Mouse (Mus musculus) small intestine, adult 2 months (tissue): ENCODE measurements around the gene Gm11595. TPM values are rescaled to one million over a fixed set of nuclear protein-coding genes. Genes with fewer than 3 reads are reported as not detected.
"Not testable (repeated sequence)": the region's sequence is repeated elsewhere in the genome, so short reads cannot be mapped to it uniquely, and the experiment has no call there.

ENCODE experiments used
- H3K27ac ChIP-seq: fragments of 200-500 bp; 2 replicates; pipeline ENCODE4 v1.5.1; 2012; ENCODE audit warnings: low read depth, low read length, control low read depth, inconsistent platforms; ENCODE audit not compliant: insufficient read depth
- H3K27me3 ChIP-seq: fragments of 200-500 bp; 2 replicates; pipeline ENCODE4 v1.6.1; 2012; ENCODE audit warnings: mild to moderate bottlenecking, moderate library complexity, low read length, inconsistent platforms; ENCODE audit not compliant: control insufficient read depth, insufficient read depth
- H3K36me3 ChIP-seq: fragments of 200-500 bp; 2 replicates; pipeline ENCODE4 v1.6.1; 2012; ENCODE audit warnings: mild to moderate bottlenecking, low read length, control low read depth, inconsistent platforms; ENCODE audit not compliant: control insufficient read depth, insufficient read depth
- H3K4me1 ChIP-seq: fragments of 200-500 bp; 2 replicates; pipeline ENCODE4 v1.6.1; 2012; ENCODE audit warnings: low read length, inconsistent platforms, mixed read lengths; ENCODE audit not compliant: control insufficient read depth, insufficient read depth, insufficient read length
- H3K4me3 ChIP-seq: fragments of 200-500 bp; 2 replicates; pipeline ENCODE4 v1.5.1; 2012; ENCODE audit warnings: low read depth, mild to moderate bottlenecking, control low read depth, inconsistent platforms, low read length, moderate library complexity
- CTCF ChIP-seq: fragments of 200-500 bp; IDR thresholded peaks from 2 replicates; pipeline ENCODE4 v1.5.1; 2012; ENCODE audit warnings: low read depth, mild to moderate bottlenecking, control low read depth, inconsistent platforms, low read length, moderate library complexity, mixed read lengths; ENCODE audit not compliant: insufficient replicate concordance, insufficient read length; ENCODE audit errors: extremely low read depth
- POLR2A ChIP-seq: fragments of 200-500 bp; IDR thresholded peaks from 2 replicates; pipeline ENCODE4 v1.6.1; 2012; ENCODE audit warnings: low read depth, mild to moderate bottlenecking, control low read depth, inconsistent platforms, low read length, moderate library complexity
- WGBS: fragments of 180-500 bp; shearing (Covaris S2); methylation state at CpG from one replicate; pipeline ENCODE4 v1.1.7; 2018; 5-methylcytosine and 5-hydroxymethylcytosine counted together
- polyA plus RNA-seq: library from polyadenylated mRNA; depleted of rRNA; stranded (reverse); fragments of >200 nt; gene quantifications from 2 replicates; pipeline ENCODE4 v1.2.3, GENCODE M21; 2012; rRNA removed

The Gm11595 gene
- not detected in 2 replicates for polyA plus RNA-seq

DNA sequence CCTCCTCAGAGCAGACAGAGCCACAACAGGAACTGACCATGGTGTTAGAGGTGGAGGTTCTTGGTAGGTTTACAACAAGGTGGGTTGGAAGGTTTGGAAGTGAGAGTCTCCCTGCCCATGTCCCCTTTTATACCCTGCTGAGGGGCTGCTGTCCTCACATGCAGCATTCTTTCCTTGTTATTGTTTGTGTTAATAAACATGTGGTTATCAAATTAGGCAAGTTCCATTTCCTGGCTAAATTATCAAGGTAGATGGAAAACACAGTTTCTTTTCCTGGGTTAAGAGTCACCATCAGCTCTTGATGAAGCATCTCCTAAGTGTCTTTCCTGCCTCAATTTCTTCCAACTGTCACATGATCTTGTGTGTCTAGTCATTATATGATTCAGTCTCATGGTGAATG lies at the start of gene Gm11595:
TSS of gene Gm11595 (minus strand) at position 101 of the 400 bp plus-strand sequence.
- H3K4me1 ChIP-seq, H3K36me3 ChIP-seq, H3K4me3 ChIP-seq, H3K27ac ChIP-seq, H3K27me3 ChIP-seq: not testable (repeated sequence)

DNA sequence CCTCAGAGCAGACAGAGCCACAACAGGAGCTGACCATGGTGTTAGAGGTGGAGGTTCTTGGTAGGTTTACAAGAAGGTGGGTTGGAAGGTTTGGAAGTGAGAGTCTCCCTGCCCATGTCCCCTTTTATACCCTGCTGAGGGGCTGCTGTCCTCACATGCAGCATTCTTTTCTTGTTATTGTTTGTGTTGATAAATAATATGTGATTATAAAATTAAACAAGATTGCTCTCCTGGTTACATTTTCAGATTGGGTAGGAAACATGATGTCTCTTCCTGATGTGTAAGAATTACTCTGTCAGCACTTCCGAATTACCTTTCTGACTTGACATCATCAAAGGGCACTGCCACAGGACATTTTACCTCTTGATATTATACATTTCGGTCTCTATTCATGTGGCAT lies 42.9 kb upstream of the Gm11595 start, which contains the start of gene Gm11564:
TSS of gene Gm11564 (minus strand) at position 101 of the 400 bp plus-strand sequence.
- H3K27ac ChIP-seq, H3K36me3 ChIP-seq, H3K27me3 ChIP-seq, H3K4me3 ChIP-seq, H3K4me1 ChIP-seq: not testable (repeated sequence)
- WGBS: 78% methylated on average over 2 of the region's 2 CpGs

DNA sequence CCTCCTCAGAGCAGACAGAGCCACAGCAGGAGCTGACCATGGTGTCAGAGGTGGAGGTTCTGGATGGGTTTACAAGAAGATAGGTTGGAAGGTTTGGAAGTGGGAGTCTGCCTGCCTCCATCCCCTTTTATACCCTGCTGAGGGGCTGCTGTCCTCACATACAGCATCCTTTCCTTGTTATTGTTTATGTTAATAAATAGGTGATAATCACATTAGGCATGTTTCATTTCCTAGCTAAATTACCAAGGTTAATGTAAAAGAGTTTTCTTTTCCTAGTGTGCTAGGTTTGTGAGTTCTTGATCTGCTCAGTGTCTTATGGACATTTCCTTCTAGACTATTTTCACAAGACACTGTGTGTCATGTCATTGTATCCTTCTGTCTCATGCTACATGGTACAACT lies 37.1 kb upstream of the Gm11595 start, which contains the start of gene Krtap4-13:
TSS of gene Krtap4-13 (minus strand) at position 101 of the 400 bp plus-strand sequence.
- not testable (repeated sequence) for H3K4me1 ChIP-seq, H3K36me3 ChIP-seq, H3K4me3 ChIP-seq, H3K27ac ChIP-seq, H3K27me3 ChIP-seq

DNA sequence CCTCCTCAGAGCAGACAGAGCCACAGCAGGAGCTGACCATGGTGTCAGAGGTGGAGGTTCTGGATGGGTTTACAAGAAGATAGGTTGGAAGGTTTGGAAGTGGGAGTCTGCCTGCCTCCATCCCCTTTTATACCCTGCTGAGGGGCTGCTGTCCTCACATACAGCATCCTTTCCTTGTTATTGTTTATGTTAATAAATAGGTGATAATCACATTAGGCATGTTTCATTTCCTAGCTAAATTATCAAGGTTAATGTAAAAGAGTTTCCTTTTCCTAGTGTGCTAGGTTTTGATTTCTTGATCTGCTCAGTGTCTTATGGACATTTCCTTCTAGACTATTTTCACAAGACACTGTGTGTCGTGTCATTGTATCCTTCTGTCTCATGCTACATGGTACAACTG lies 31.6 kb upstream of the Gm11595 start, which contains the start of gene Gm11554:
TSS of gene Gm11554 (minus strand) at position 101 of the 400 bp plus-strand sequence.
- H3K36me3 ChIP-seq, H3K4me1 ChIP-seq, H3K27ac ChIP-seq, H3K27me3 ChIP-seq, H3K4me3 ChIP-seq: not testable (repeated sequence)
- WGBS: no CpG with 5 or more reads among the region's 1 CpGs

DNA sequence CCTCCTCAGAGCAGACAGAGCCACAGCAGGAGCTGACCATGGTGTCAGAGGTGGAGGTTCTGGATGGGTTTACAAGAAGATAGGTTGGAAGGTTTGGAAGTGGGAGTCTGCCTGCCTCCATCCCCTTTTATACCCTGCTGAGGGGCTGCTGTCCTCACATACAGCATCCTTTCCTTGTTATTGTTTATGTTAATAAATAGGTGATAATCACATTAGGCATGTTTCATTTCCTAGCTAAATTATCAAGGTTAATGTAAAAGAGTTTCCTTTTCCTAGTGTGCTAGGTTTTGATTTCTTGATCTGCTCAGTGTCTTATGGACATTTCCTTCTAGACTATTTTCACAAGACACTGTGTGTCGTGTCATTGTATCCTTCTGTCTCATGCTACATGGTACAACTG lies 26.1 kb upstream of the Gm11595 start, which contains the start of gene Gm11569:
TSS of gene Gm11569 (minus strand) at position 101 of the 400 bp plus-strand sequence.
- not testable (repeated sequence) for H3K36me3 ChIP-seq, H3K4me3 ChIP-seq, H3K27me3 ChIP-seq, H3K4me1 ChIP-seq, H3K27ac ChIP-seq
- WGBS: no CpG with 5 or more reads among the region's 1 CpGs

DNA sequence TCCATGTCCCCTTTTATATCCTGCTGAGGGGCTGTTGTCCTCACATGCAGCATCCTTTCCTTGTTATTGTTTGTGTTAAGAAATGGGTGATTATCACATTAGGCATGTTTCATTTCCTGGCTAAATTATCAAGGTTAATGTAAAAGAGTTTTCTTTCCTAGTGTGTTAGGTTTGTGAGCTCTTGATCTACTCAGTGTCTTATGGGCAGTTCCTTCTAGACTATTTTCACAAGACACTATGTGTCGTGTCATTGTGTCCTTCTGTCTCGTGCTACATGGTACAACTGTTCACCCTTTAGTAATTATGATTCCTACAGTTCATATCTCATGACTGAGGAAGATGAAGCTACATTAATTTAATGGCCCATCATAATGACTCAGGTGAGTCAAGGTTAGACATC lies 20.7 kb upstream of the Gm11595 start, which contains the start of gene Gm11596:
TSS of gene Gm11596 (minus strand) at position 101 of the 400 bp plus-strand sequence.
- no peak within 1 kb of the TSS for H3K27ac ChIP-seq
- WGBS: 70% methylated on average over 2 of the region's 2 CpGs
- H3K4me3 ChIP-seq: no peak within 1 kb of the TSS
- no peaks in the 10 kb centered on the region for H3K36me3 ChIP-seq
- no peaks in the 10 kb centered on the region for H3K27me3 ChIP-seq
- no peak for TF ChIP-seq POLR2A
- no peaks in the 10 kb centered on the region for H3K4me1 ChIP-seq

DNA sequence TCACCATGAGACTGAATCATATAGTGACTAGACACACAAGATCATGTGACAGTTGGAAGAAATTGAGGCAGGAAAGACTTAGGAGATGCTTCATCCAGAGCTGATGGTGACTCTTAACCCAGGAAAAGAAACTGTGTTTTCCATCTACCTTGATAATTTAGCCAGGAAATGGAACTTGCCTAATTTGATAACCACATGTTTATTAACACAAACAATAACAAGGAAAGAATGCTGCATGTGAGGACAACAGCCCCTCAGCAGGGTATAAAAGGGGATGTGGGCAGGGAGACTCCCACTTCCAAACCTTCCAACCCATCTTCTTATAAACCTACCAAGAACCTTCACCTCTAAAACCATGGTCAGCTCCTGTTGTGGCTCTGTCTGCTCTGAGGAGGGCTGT lies 12.2 kb upstream of the Gm11595 start, which contains the start of gene Krtap4-9:
TSS of gene Krtap4-9 (plus strand) at position 301 of the 400 bp plus-strand sequence.
- H3K27ac ChIP-seq, H3K36me3 ChIP-seq, H3K4me1 ChIP-seq, H3K4me3 ChIP-seq, H3K27me3 ChIP-seq: not testable (repeated sequence)

DNA sequence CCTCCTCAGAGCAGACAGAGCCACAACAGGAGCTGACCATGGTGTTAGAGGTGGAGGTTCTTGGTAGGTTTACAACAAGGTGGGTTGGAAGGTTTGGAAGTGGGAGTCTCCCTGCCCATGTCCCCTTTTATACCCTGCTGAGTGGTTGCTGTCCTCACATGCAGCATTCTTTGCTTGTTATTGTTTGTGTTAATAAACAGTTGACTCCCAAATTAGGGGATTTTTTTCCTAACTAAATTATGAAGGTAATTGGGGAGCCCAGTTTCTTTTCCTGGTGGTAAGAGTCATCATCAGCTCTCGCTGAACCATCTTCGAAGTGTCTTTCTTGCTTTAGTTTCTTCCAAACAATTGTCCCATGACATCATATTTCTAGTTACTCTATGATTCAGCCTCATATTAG lies 7.9 kb upstream of the Gm11595 start, which contains the start of gene Krtap4-8:
TSS of gene Krtap4-8 (minus strand) at position 101 of the 400 bp plus-strand sequence.
- Histone ChIP-seq H3K27me3 (no peaks in the 10 kb centered on the region), H3K36me3 (no peaks in the 10 kb centered on the region), H3K27ac (no peak within 1 kb of the TSS), H3K4me3 (no peak within 1 kb of the TSS), H3K4me1 (no peaks in the 10 kb centered on the region)
- 93% methylated on average over 2 of the region's 2 CpGs for WGBS
- TF ChIP-seq POLR2A (no peak), CTCF (no peak)
